8 mouse cellular contexts compared by ENCODE assay signal in genomic region chr11:113439328-113440030, GRCm38 (mm10).
DNase-seq lines count a peak whose midpoint lies in the region; ATAC-seq lines count a peak whose summit lies in the region.

No protein-coding gene starts in this region.

- H3K9me3 ChIP-seq in megakaryocyte, embryonic 14.5 days, result peaks cover 69% of the 10 kb centered on the region
- H3K9me3 ChIP-seq in kidney, embryonic 16.5 days (ENCODE audit: low read length), result peaks cover 6% of the 10 kb centered on the region
- H3K9me3 ChIP-seq in heart, embryonic 11.5 days (replicated peaks; ENCODE audit: control insufficient read depth, low read length), result no peaks in the 10 kb centered on the region; the same call in 1 of the 2 replicates

- peaks cover 12% of the 10 kb centered on the region for H3K36me3 ChIP-seq in megakaryocyte, embryonic 14.5 days (replicated peaks; ENCODE audit: low read length)
- 0 out of 2 replicates have a peak, but pooled peaks cover 2% of the 10 kb centered on the region for H3K36me3 ChIP-seq in kidney, embryonic 16.5 days (ENCODE audit: insufficient read depth, low read length)
- H3K36me3 ChIP-seq in heart, embryonic 11.5 days (ENCODE audit: control insufficient read depth, insufficient read depth, low read length), result no peaks in the 10 kb centered on the region

- H3K4me1 ChIP-seq in megakaryocyte, embryonic 14.5 days, result peaks cover 6% of the 10 kb centered on the region; the same call in 1 of the 2 replicates
- no peaks in the 10 kb centered on the region for H3K4me1 ChIP-seq in kidney, embryonic 16.5 days (ENCODE audit: insufficient read depth, low read length)
- 0 out of 2 replicates have a peak, but pooled peaks cover 6% of the 10 kb centered on the region for H3K4me1 ChIP-seq in heart, embryonic 11.5 days (ENCODE audit: control insufficient read depth, insufficient read depth, low read length)

- ATAC-seq in megakaryocyte, adult 5-6 weeks (ENCODE audit: poor library complexity, severe bottlenecking), result no peak
- ATAC-seq in kidney, embryonic 16.5 days (ENCODE audit: low FRiP score, low TSS enrichment), result no peak
- no peak for ATAC-seq in heart, embryonic 11.5 days (replicated peaks; ENCODE audit: insufficient number of reproducible peaks, low FRiP score, low TSS enrichment)

- no peaks in the 10 kb centered on the region for H3K27me3 ChIP-seq in megakaryocyte, embryonic 14.5 days (replicated peaks)
- no peaks in the 10 kb centered on the region for H3K27me3 ChIP-seq in kidney, embryonic 16.5 days (ENCODE audit: insufficient read depth, low read length)
- H3K27me3 ChIP-seq in heart, embryonic 11.5 days (ENCODE audit: control insufficient read depth, insufficient read depth, low read length), result peaks cover 12% of the 10 kb centered on the region

- WGBS in kidney, embryonic 16.5 days, result 54% methylated on average over 20 of the region's 20 CpGs
- WGBS in heart, embryonic 11.5 days (ENCODE audit: insufficient replicate concordance), result 52% methylated on average over 20 of the region's 20 CpGs

- intact Hi-C loops in left cerebral cortex, postnatal 4 days (cut with DNase I), result no loop called here

- DNase-seq in frontal cortex, postnatal 25 days (ENCODE audit: low spot score in 2 of 2), result peak; percentile 55 to 56
- DNase-seq in left cerebral cortex, postnatal 4 days, result peak; percentile 64
- peak; percentile 78 to 89 for DNase-seq in right cerebral cortex, postnatal 10 days (ENCODE audit: low spot score in 2 of 2)
- no peak for DNase-seq in gastrocnemius, adult 8-10 months (ENCODE audit: low spot score in 2 of 2)

- H3K9ac ChIP-seq in kidney, embryonic 16.5 days (replicated peaks; ENCODE audit: low read length), result no peak overlapping the region
- H3K9ac ChIP-seq in heart, embryonic 11.5 days (ENCODE audit: low read depth, low read length), result no peak overlapping the region

- H3K27ac ChIP-seq in kidney, embryonic 16.5 days (ENCODE audit: low read length), result no peak overlapping the region
- no peak overlapping the region for H3K27ac ChIP-seq in heart, embryonic 11.5 days (ENCODE audit: low read depth, low read length)

- peak overlapping the region; percentile 11 for H3K4me3 ChIP-seq in megakaryocyte, embryonic 14.5 days (replicated peaks)
- H3K4me3 ChIP-seq in kidney, embryonic 16.5 days (ENCODE audit: low read length), result no peak overlapping the region
- no peak overlapping the region for H3K4me3 ChIP-seq in heart, embryonic 11.5 days (ENCODE audit: low read depth, low read length)

- no peak overlapping the region for H3K4me2 ChIP-seq in kidney, embryonic 16.5 days (replicated peaks; ENCODE audit: low read depth, low read length)
- H3K4me2 ChIP-seq in heart, embryonic 11.5 days, result no peak overlapping the region

Comparison
In these comparisons a context has a peak if more than half of its experiments do, and no peak if none do; other contexts are left out.
1. DNase-seq: peak in frontal cortex, postnatal 25 days (2 of 2), left cerebral cortex, postnatal 4 days (single experiment) and right cerebral cortex, postnatal 10 days (2 of 2); none in gastrocnemius, adult 8-10 months (0 of 2).